Mouse (Mus musculus) stomach, postnatal 0 days (tissue): ENCODE measurements around the gene H3f3a.

Source experiments
- CTCF ChIP-seq: IDR thresholded peaks from 2 replicates; pipeline ENCODE4 v1.5.1; 2016; ENCODE audit warnings: antibody characterized with exemption, low read depth, mild to moderate bottlenecking, moderate library complexity
- EP300 ChIP-seq: optimal IDR thresholded peaks from 2 replicates; pipeline ENCODE3; 2016; ENCODE audit warnings: antibody characterized with exemption

DNA sequence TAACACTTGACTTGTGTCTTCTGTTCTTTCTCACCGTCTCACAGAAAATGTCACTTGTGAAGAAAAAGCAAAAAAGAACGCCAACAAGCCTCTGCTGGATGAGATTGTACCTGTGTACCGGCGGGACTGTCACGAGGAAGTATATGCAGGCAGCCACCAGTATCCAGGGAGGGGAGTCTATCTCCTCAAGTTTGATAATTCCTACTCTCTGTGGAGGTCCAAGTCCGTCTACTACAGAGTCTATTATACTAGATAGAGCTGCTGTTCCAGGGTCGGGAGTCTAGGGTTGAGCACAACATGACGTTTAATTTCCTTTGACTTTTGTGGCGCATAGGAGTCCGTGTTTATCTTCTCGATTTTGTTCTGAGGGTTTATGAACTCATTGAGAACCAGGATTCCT, 61.6 kb downstream of the H3f3a start:
- TF ChIP-seq EP300 (no peak), CTCF (no peak)
